Mouse (Mus musculus) midbrain, embryonic 10.5 days (tissue): Measurements from ENCODE around the gene Ablim1. TPM values are rescaled to one million over a fixed set of nuclear protein-coding genes. Genes with fewer than 3 reads are reported as not detected.

Experiments
- DNase-seq: peaks from one replicate; pipeline ENCODE4 v3.0.0-alpha.2; 2017; ENCODE audit warnings: low spot score
- H3K27ac ChIP-seq: fragments of 300-500 bp; sonication (generic); replicated peaks from 2 replicates; pipeline ENCODE4 v1.5.1; 2016; ENCODE audit warnings: mild to moderate bottlenecking
- H3K27me3 ChIP-seq: fragments of 300-500 bp; sonication (generic); 2 replicates; pipeline ENCODE4 v1.6.1; 2016; ENCODE audit warnings: low read depth, mild to moderate bottlenecking; ENCODE audit not compliant: poor library complexity, severe bottlenecking
- H3K36me3 ChIP-seq: fragments of 300-500 bp; sonication (generic); 2 replicates; pipeline ENCODE4 v1.6.1; 2016; ENCODE audit warnings: mild to moderate bottlenecking, moderate library complexity
- H3K4me1 ChIP-seq: fragments of 300-500 bp; sonication (generic); 2 replicates; pipeline ENCODE4 v1.6.1; 2016
- H3K4me3 ChIP-seq: fragments of 300-500 bp; sonication (generic); 2 replicates; pipeline ENCODE4 v1.5.1; 2016; ENCODE audit warnings: mild to moderate bottlenecking, moderate library complexity
- H3K9me3 ChIP-seq: fragments of 300-500 bp; sonication (generic); replicated peaks from 2 replicates; pipeline ENCODE4 v1.6.1; 2016; ENCODE audit warnings: mild to moderate bottlenecking
- WGBS: fragments of 180-500 bp; shearing (Covaris S2); methylation state at CpG from one replicate; pipeline ENCODE4 v1.1.7; 2016; 5-methylcytosine and 5-hydroxymethylcytosine counted together
- polyA plus RNA-seq: library from polyadenylated mRNA; unstranded; fragments of >200 nt; fragmentation: Nextera tagmentation; extraction: Ambion mirVana; gene quantifications from 2 replicates; pipeline ENCODE4 v1.2.1, GENCODE M21; 2016

Ablim1 gene
- polyA plus RNA-seq, 1 experiment from 2014 or later = 17.8 TPM

- Histone ChIP-seq H3K9me3 (no peaks in the 10 kb centered on the region), H3K4me1 (no peaks in the 10 kb centered on the region), H3K27me3 (no peaks in the 10 kb centered on the region), H3K27ac (no peak overlapping the region), H3K4me3 (no peak overlapping the region), H3K36me3 (no peaks in the 10 kb centered on the region)
- WGBS = 79% methylated on average over 11 of the region's 11 CpGs
- no peak for DNase-seq
These were observed 152.6 kb downstream of the Ablim1 start for GRCm38 (mm10) chr19:57161978-57162727.

GRCm38 (mm10) chr19:57161010-57161660 is 153.6 kb downstream of the Ablim1 start:
- no peaks in the 10 kb centered on the region for H3K36me3 ChIP-seq
- H3K9me3 ChIP-seq = no peaks in the 10 kb centered on the region
- H3K4me3 ChIP-seq = no peak overlapping the region
- 75% methylated on average over 7 of the region's 7 CpGs for WGBS
- H3K27ac ChIP-seq = no peak overlapping the region
- H3K4me1 ChIP-seq = no peaks in the 10 kb centered on the region
- DNase-seq = no peak
- no peaks in the 10 kb centered on the region for H3K27me3 ChIP-seq

GRCm38 (mm10) chr19:57157731-57158343 is 156.9 kb downstream of the Ablim1 start:
- Histone ChIP-seq H3K9me3 (no peaks in the 10 kb centered on the region), H3K4me3 (no peak overlapping the region), H3K36me3 (no peaks in the 10 kb centered on the region), H3K27ac (no peak overlapping the region), H3K27me3 (no peaks in the 10 kb centered on the region), H3K4me1 (no peaks in the 10 kb centered on the region)
- DNase-seq = no peak
- 86% methylated on average over 20 of the region's 20 CpGs for WGBS

GRCm38 (mm10) chr19:57155121-57155884 is 159.4 kb downstream of the Ablim1 start:
- Histone ChIP-seq H3K27me3 (no peaks in the 10 kb centered on the region), H3K4me3 (no peak overlapping the region), H3K36me3 (no peaks in the 10 kb centered on the region), H3K4me1 (no peaks in the 10 kb centered on the region), H3K9me3 (no peaks in the 10 kb centered on the region), H3K27ac (no peak overlapping the region)
- DNase-seq = no peak
- WGBS = 87% methylated on average over 14 of the region's 14 CpGs

- no peaks in the 10 kb centered on the region for H3K9me3 ChIP-seq
- no peaks in the 10 kb centered on the region for H3K36me3 ChIP-seq
- H3K27ac ChIP-seq = no peak overlapping the region
- H3K27me3 ChIP-seq = no peaks in the 10 kb centered on the region
- WGBS = 72% methylated on average over 9 of the region's 9 CpGs
- peaks cover 5% of the 10 kb centered on the region; the same call in 1 of the 2 replicates for H3K4me1 ChIP-seq
- DNase-seq = no peak
- no peak overlapping the region for H3K4me3 ChIP-seq
These were observed 162.4 kb downstream of the Ablim1 start for GRCm38 (mm10) chr19:57152357-57152756.

- WGBS = 86% methylated on average over 9 of the region's 9 CpGs
These were observed 163.2 kb downstream of the Ablim1 start for GRCm38 (mm10) chr19:57151504-57151903.

GRCm38 (mm10) chr19:57150275-57150674 is 164.4 kb downstream of the Ablim1 start:
- H3K27ac ChIP-seq = no peak overlapping the region
- no peak for DNase-seq
- no peaks in the 10 kb centered on the region for H3K27me3 ChIP-seq
- 61% methylated on average over 1 of the region's 1 CpGs for WGBS
- H3K4me1 ChIP-seq = peaks cover 11% of the 10 kb centered on the region
- H3K36me3 ChIP-seq = no peaks in the 10 kb centered on the region
- H3K9me3 ChIP-seq = no peaks in the 10 kb centered on the region
- H3K4me3 ChIP-seq = no peak overlapping the region

More at GRCm38 (mm10) chr19:57151504-57151903, 163.2 kb downstream of the Ablim1 start:
- DNase-seq = no peak
- peaks cover 11% of the 10 kb centered on the region for H3K4me1 ChIP-seq
- H3K27ac ChIP-seq = no peak overlapping the region
- H3K9me3 ChIP-seq = no peaks in the 10 kb centered on the region
- no peaks in the 10 kb centered on the region for H3K36me3 ChIP-seq
- H3K27me3 ChIP-seq = no peaks in the 10 kb centered on the region
- H3K4me3 ChIP-seq = no peak overlapping the region

GRCm38 (mm10) chr19:57147746-57148145 is 167.0 kb downstream of the Ablim1 start:
- no peaks in the 10 kb centered on the region for H3K27me3 ChIP-seq
- no peak overlapping the region for H3K27ac ChIP-seq
- no peak for DNase-seq
- H3K36me3 ChIP-seq = no peaks in the 10 kb centered on the region
- peaks cover 11% of the 10 kb centered on the region for H3K4me1 ChIP-seq
- WGBS = 28% methylated on average over 6 of the region's 6 CpGs
- H3K9me3 ChIP-seq = no peaks in the 10 kb centered on the region
- H3K4me3 ChIP-seq = no peak overlapping the region

GRCm38 (mm10) chr19:57146936-57147335 is 167.8 kb downstream of the Ablim1 start:
- no peaks in the 10 kb centered on the region for H3K27me3 ChIP-seq
- H3K9me3 ChIP-seq = no peaks in the 10 kb centered on the region
- no peak for DNase-seq
- no peaks in the 10 kb centered on the region for H3K36me3 ChIP-seq
- H3K27ac ChIP-seq = no peak overlapping the region
- 71% methylated on average over 6 of the region's 6 CpGs for WGBS
- peaks cover 11% of the 10 kb centered on the region for H3K4me1 ChIP-seq
- no peak overlapping the region for H3K4me3 ChIP-seq

- Histone ChIP-seq H3K4me3 (no peak overlapping the region), H3K9me3 (no peaks in the 10 kb centered on the region), H3K4me1 (peaks cover 11% of the 10 kb centered on the region), H3K27me3 (no peaks in the 10 kb centered on the region), H3K36me3 (no peaks in the 10 kb centered on the region), H3K27ac (no peak overlapping the region)
- WGBS = 94% methylated on average over 3 of the region's 3 CpGs
- no peak for DNase-seq
These were observed 171.1 kb downstream of the Ablim1 start for GRCm38 (mm10) chr19:57143646-57144045.

GRCm38 (mm10) chr19:57141756-57142461 is 172.8 kb downstream of the Ablim1 start:
- Histone ChIP-seq H3K9me3 (no peaks in the 10 kb centered on the region), H3K4me3 (no peak overlapping the region), H3K27me3 (no peaks in the 10 kb centered on the region), H3K36me3 (no peaks in the 10 kb centered on the region), H3K4me1 (peaks cover 3% of the 10 kb centered on the region; the same call in 1 of the 2 replicates), H3K27ac (no peak overlapping the region)
- WGBS = 83% methylated on average over 10 of the region's 10 CpGs
- no peak for DNase-seq

- H3K4me1 ChIP-seq = no peaks in the 10 kb centered on the region
- H3K27ac ChIP-seq = no peak overlapping the region
- H3K4me3 ChIP-seq = no peak overlapping the region
- no peaks in the 10 kb centered on the region for H3K36me3 ChIP-seq
- no peaks in the 10 kb centered on the region for H3K27me3 ChIP-seq
- WGBS = 88% methylated on average over 1 of the region's 1 CpGs
- DNase-seq = no peak
- no peaks in the 10 kb centered on the region for H3K9me3 ChIP-seq
These were observed 173.8 kb downstream of the Ablim1 start for GRCm38 (mm10) chr19:57140874-57141273.
